Mouse (Mus musculus): ENCODE data around the gene Dyrk3. TPM values are rescaled to one million over a fixed set of nuclear protein-coding genes. Genes with fewer than 3 reads are reported as not detected.
"Not testable (repeated sequence)": the region's sequence is repeated elsewhere in the genome, so short reads cannot be mapped to it uniquely, and the experiment has no call there.

Dyrk3 gene
- total RNA-seq, 2 experiments from 2014 or later = 0.37 to 0.53 TPM

GRCm38 (mm10) chr1:131159573-131160327 is 21.6 kb upstream of the Dyrk3 start:
- DNase-seq; intact Hi-C loops (cut with DNase I): not testable (repeated sequence)

DNA sequence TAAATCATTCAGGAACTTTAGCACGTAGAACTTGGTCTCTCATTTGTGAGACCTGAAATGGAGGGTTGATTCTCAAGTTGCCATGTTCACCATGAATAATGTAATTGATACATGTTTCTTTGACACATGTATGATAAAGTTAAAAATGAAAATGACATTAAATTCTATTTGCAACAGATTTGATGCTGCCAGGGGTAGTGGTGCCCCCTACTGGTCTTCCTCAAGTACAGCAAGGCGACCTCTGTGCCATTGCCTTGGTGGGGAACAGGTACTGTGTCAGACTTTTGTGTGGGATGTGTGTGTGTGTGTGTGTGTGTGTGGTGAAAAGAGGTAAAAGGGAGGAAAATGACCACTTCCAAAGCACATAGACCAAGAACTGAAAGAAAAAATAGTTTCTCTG is 17.3 kb upstream of the Dyrk3 start:
- DNase-seq = peak; percentile 46 to 63
- intact Hi-C loops (cut with DNase I) = no loop called here

GRCm38 (mm10) chr1:131153018-131153629 is 15.0 kb upstream of the Dyrk3 start, which contains the start of gene Eif2d:
Gene Eif2d, plus strand, starts transcription at chr1:131153181.
- intact Hi-C loops (cut with DNase I) = loop anchor here (2.0 kb wide), 1 partner anchor 34 kb away; no protein-coding TSS in a partner anchor
- peak; percentile 87 to 91 for DNase-seq

GRCm38 (mm10) chr1:131149496-131149895 is 11.4 kb upstream of the Dyrk3 start:
- intact Hi-C loops (cut with DNase I) = no loop called here

GRCm38 (mm10) chr1:131146181-131146614 is 8.1 kb upstream of the Dyrk3 start:
- intact Hi-C loops (cut with DNase I) = no loop called here
- DNase-seq = no peak

More at GRCm38 (mm10) chr1:131149496-131149895, 11.4 kb upstream of the Dyrk3 start:
- no peak for DNase-seq

GRCm38 (mm10) chr1:131145222-131145621 is 7.1 kb upstream of the Dyrk3 start:
- intact Hi-C loops (cut with DNase I); DNase-seq: not testable (repeated sequence)

GRCm38 (mm10) chr1:131142472-131142871 is 4.3 kb upstream of the Dyrk3 start:
- intact Hi-C loops (cut with DNase I) = no loop called here
- no peak for DNase-seq

- intact Hi-C loops (cut with DNase I) = no loop called here
- DNase-seq = no peak
Observed at GRCm38 (mm10) chr1:131141449-131141848, 3.3 kb upstream of the Dyrk3 start.

- intact Hi-C loops (cut with DNase I) = loop anchor here (2.0 kb wide), 1 partner anchor 23 kb away; no protein-coding TSS in a partner anchor
- no peak for DNase-seq
Observed at GRCm38 (mm10) chr1:131139102-131140095, 1.3 kb upstream of the Dyrk3 start.

DNA sequence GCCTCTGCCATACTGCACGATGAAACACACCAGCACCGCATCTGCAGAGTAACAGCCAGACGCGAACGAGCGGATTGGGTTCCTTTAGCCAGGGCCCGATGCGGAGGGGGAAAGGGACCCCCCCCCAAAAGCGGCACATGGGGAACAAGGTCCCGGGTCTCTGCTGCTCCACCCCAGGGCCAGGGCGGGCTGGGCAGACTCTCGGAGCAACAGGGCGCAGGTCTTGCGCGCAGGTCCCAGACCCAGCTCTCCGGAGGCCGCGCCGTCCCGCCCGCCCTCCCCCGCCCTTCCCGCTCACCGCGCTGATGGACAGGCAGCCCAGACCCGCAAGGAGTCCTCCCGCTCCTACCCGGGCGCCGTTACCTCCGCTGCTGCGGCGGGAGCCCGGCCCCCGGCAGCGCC is 422 bp downstream of the Dyrk3 start:
- intact Hi-C loops (cut with DNase I) = loop anchor here (2.0 kb wide), 1 partner anchor 21 kb away; no protein-coding TSS in a partner anchor
- peak in 1 of 2 experiments; percentile 12 for DNase-seq

- intact Hi-C loops (cut with DNase I) = no loop called here
- no peak for DNase-seq
Observed at GRCm38 (mm10) chr1:131137111-131137510, 1.0 kb downstream of the Dyrk3 start.

DNA sequence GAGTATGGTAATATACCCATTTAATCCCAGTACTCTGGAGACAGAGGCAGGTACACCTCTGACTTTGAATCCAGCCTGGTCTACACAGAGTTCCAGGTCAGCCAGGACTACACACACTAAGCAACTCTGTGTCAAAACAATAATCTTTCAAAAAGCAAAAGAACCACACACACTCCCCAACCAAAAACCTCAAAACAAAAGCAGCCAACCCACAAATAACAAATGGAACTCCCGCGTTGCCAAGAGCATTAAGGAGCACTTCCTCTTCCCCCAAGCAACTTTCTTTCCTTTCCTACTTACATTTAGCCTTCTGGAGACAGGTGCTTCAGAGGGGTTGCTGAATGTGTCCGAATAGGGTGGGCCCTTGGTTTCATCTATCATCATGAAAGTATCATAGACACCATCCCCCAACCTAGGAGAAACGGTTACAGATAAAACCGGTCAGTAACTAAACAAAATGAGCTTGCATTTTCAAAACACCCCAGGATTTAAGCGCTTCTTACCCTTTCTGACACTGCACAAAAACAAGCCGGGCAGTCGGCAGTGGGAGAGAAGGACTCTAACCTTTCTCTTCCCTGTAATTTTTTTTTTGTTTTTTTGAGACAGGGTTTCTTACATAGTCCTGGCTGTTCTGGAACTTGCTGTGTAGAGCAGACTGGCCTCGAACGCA is 2.0 kb downstream of the Dyrk3 start:
- no peak for DNase-seq
- intact Hi-C loops (cut with DNase I) = no loop called here

DNA sequence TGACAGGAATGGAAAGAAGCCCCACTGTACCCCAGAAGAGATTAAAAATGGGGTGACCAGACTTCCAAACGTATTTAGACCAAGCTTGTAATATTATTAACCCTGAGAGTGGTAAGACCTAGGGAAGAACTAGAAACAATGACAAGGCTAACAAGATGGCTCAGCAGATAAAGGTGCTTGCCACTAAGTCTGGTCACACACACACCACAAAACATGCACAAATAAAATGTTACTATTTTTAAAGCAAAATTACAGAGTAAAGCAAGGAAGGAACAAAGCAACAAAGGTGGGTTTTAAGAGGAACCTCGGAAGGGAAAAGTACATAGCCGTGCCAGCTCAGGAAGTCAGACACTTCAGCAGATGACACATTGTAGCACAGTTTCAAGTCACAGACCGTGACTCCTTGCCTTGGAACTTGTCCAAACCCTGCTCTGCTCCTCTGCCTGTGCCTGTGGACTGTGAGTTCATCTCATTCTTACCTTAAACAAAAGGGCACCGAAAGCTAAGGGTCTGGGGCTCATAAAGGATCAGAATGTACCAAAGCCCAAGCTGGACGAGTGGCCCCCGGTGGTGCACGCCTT is 3.1 kb downstream of the Dyrk3 start:
- intact Hi-C loops (cut with DNase I) = no loop called here

GRCm38 (mm10) chr1:131134231-131134630 is 3.9 kb downstream of the Dyrk3 start:
- no peak for DNase-seq
- intact Hi-C loops (cut with DNase I) = no loop called here

More for the DNA sequence above, 3.1 kb downstream of the Dyrk3 start:
- peak in 1 of 2 experiments; percentile 33 for DNase-seq

DNA sequence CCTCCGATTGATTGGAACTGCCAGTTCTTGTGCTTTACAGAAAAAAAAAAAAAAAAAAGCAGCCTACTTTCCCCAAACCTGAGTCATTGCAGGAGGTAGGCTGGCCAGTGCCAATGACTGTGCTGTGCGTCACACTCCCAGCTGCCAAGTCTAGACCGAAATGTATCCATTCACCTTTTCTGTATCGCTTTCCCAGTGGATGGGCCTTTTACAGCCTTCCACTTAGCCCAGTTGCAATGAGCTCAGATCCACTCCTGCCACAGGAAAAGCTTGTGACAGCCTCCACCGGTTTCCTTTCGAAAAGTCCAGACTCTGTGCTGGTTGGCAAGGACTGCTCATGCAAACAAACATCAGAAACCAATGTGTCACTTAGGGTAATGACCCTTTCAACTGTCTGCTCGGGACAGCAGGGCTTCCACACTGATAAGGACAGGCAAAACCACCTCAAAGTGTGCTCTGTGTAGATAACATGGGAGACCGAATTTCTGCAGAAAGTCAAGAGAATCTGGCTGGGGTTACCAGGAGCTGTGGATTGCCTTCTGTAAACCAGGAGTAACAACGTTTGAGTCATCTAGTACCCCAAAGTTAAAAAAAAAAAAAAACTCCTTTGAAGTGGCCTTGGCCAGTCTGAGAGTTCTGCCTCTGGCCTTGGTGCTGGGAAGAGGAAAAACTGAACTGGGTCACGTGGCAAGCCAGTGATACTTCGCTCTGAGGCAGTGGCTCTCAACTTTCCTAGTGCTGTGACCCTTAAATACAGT is 12.0 kb downstream of the Dyrk3 start:
- DNase-seq = no peak
- intact Hi-C loops (cut with DNase I) = no loop called here

- intact Hi-C loops (cut with DNase I) = no loop called here
Observed at GRCm38 (mm10) chr1:131123522-131124265, 14.4 kb downstream of the Dyrk3 start.

DNA sequence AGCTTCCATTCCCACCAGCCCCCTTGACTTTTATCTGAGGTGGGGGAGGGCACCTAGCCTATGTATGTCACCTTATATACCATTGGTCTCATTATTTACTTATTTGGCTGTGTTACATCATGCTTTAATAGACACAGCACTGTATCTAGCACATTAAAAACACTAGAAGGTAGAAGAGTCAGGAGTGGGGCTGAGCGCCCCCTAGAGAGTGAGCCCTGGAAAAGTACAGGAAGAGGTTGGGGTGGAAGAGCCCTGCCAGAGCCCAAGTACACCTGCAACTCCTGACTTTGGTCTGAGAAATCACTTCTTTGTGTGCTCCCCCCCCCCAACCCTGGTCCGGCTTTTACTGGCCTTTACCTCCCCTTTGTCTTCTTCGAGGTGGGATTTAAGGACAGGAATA is 16.2 kb downstream of the Dyrk3 start:
- intact Hi-C loops (cut with DNase I) = no loop called here
- peak in 1 of 2 experiments; percentile 31 for DNase-seq

More at GRCm38 (mm10) chr1:131123522-131124265, 14.4 kb downstream of the Dyrk3 start:
- DNase-seq = no peak

- peak in 1 of 2 experiments; percentile 33 for DNase-seq
- intact Hi-C loops (cut with DNase I) = loop anchor here (2.0 to 10.0 kb wide), 2 partner anchors 34 to 134 kb away; partner anchors contain the start of gene Eif2d
Observed at GRCm38 (mm10) chr1:131119026-131119425, 19.1 kb downstream of the Dyrk3 start.
